Mouse (Mus musculus) v-Abl transformed pro-B cells (cell line): ENCODE data around the gene Ssr1.

Experiments
- in situ Hi-C, 2 experiments: fragments of 400-800 bp; cut with MboI; formaldehyde crosslinking; loops; one replicate each; pipeline ENCODE4 v1.15.1; 2025; ENCODE audit not compliant: unreplicated experiment in 2 of 2

Ssr1 gene

DNA sequence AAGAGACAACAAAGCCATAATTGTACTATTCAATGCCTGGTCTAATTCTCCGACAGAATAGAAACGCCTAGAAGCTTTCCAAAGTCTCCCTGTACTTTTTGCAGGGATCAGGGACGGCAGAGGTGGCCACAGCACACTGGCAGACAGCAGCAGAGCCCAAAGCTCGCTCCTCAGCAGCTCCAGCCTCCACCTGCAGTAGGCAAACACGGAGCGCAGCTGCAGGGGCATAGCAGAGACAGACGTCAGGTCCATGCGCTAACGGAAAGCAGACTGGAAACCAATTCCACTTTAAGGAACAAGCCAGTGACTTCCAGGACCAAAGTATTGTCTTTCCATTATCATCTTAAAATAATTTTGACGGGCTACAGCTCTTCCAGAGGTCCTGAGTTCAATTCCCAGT is 7.9 kb downstream of the Ssr1 start:
- in situ Hi-C loops: loop anchor here (25.0 kb wide), 2 partner anchors 226 to 526 kb away; partner anchors contain the start of gene Snrnp48 (in 2 of the 2)

- in situ Hi-C loops: loop anchor here (25.0 kb wide), 2 partner anchors 231 to 531 kb away; partner anchors contain the start of gene Snrnp48 (in 2 of the 2)
Measured at GRCm38 (mm10) chr13:37981063-37981462, 13.0 kb downstream of the Ssr1 start.

DNA sequence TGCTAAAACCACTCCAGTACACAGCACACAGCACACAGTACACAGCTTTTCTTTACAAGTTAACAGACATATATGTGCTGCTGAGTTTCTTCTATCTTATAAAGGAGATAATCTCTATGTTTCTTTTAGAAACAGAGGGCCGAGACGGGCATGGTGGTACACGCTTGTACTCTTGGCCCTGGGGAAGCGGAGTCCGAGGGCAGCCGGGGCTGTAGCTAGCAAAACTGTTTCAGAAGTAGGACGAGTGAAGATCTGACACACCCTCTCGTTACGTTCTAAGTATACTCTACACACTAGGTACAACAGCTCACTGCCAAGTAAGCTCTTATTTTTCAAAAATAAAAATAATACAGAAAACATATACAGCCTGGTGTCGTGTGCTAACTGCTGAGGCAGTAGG is 13.7 kb downstream of the Ssr1 start:
- in situ Hi-C loops: loop anchor here (25.0 kb wide), 2 partner anchors 232 to 532 kb away; partner anchors contain the start of gene Snrnp48 (in 2 of the 2)

- in situ Hi-C loops: loop anchor here (10.0 to 25.0 kb wide), 3 partner anchors 55 to 533 kb away; partner anchors contain the start of genes Snrnp48 (in 2 of the 2), Cage1 (in 1 of the 2) and Riok1 (in 1 of the 2)
Measured at GRCm38 (mm10) chr13:37979506-37979905, 14.5 kb downstream of the Ssr1 start.

DNA sequence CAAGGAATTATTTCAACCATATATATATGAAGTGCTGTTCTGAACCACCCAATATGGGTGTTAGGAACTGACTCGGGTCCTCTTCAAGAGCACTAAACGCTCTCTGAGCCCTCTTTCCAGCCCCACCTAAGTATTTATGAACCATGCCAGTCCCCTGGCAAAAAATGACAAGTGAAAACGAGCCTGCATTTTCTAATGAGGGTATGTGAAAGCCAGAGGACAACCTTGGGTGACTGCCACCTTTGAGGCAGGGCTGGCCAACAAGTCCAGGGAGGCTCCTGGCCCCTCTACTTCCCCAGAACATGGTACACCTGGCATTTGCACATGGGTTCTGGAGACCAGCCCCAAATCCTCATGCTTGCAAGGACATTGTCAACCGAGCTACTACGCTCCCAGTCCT is 19.3 kb downstream of the Ssr1 start:
- in situ Hi-C loops: loop anchor here (10.0 to 25.0 kb wide), 3 partner anchors 60 to 538 kb away; partner anchors contain the start of genes Snrnp48 (in 2 of the 2), Cage1 (in 1 of the 2) and Riok1 (in 1 of the 2)

GRCm38 (mm10) chr13:37974036-37974435 is 20.0 kb downstream of the Ssr1 start:
- in situ Hi-C loops: loop anchor here in 1 of 2 experiments (10.0 kb wide), 1 partner anchor 61 kb away; the partner anchor contains the start of genes Cage1 and Riok1

- in situ Hi-C loops: loop anchor here in 1 of 2 experiments (10.0 kb wide), 1 partner anchor 64 kb away; the partner anchor contains the start of genes Cage1 and Riok1
Measured at GRCm38 (mm10) chr13:37970887-37971530, 23.0 kb downstream of the Ssr1 start.

DNA sequence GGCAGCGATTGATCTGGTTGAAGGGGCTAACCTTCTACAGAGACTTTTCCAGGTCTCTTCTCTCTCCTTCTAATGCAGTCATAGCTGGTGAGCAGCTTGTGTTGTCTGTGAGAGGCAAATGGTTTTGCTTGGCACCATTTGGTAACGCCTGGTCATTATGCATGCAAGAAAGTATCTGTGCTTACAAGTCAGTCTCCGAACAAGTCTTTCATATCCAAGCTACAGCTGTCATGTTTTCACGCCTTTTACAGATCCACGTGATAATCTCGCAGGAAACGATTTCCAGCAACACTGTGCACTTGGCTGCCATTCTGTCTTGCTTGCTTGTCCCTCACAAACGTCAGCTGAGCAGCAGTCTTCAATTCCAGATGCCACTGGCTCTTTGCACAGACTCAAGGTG is 24.0 kb downstream of the Ssr1 start:
- in situ Hi-C loops: loop anchor here in 1 of 2 experiments (10.0 kb wide), 1 partner anchor 65 kb away; the partner anchor contains the start of genes Cage1 and Riok1

DNA sequence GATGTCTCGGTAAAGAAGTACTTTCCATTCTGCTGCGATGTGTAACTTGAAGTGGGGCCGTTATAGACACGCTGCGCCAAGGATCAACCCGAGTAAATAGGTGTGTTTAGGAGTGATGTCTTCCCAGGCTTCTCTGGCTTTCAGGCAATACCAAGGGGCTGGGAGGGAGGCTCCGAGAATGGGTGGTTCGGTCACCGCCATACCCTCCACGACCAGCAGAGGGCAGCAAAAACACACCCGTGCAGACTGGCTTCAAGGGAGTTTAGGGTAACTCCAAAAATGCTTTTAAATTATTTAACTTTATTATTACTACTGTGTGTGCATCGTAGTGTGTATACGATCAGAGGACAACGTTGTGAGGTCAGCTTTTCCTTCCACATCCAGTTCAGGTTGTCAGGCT is 24.7 kb downstream of the Ssr1 start:
- in situ Hi-C loops: no loop called here

GRCm38 (mm10) chr13:37967565-37967964 is 26.5 kb downstream of the Ssr1 start:
- in situ Hi-C loops: no loop called here

GRCm38 (mm10) chr13:37967052-37967437 is 27.0 kb downstream of the Ssr1 start:
- in situ Hi-C loops: no loop called here

GRCm38 (mm10) chr13:37966256-37967051 is 27.6 kb downstream of the Ssr1 start:
- in situ Hi-C loops: no loop called here

DNA sequence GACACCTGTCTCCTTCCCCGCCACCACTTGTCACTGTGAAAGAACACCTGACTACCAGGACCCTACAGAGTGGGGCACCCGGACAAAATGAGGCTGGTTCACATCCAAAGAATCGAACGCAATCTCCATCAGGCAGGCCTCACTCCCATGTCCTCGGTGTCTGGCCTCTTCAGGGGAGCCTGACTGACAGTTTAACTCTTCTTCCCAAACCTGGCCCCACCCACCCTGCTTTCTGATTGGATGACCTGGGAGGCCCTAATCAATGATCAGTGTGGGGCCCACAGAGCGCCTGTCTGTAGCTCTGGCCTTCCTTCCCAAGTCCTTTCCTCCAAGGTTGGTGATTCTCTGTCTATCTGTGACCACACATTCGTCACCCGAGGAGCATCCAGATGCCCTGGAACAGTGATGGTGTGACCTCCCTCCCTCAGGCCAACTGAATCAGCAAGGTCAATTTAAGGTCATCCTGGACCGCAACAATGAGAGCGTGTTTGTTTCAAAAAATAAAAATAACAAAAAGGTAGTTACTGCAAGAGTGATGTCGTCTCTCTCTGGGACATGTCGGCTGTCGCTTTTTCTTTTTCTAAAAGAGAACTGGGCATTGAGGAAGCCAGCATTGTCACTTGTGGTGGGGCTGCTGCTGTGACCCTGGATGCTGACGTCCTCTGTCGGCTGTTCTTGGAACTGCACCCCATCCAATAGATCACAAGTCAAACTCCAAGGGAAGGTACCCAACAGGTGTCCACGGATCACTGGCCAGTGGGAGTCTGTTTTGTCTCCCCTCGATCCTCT is 28.7 kb downstream of the Ssr1 start:
- in situ Hi-C loops: no loop called here

GRCm38 (mm10) chr13:37964128-37965087 is 29.6 kb downstream of the Ssr1 start:
- in situ Hi-C loops: no loop called here

- in situ Hi-C loops: no loop called here
Measured at GRCm38 (mm10) chr13:37963354-37964007, 30.5 kb downstream of the Ssr1 start.

DNA sequence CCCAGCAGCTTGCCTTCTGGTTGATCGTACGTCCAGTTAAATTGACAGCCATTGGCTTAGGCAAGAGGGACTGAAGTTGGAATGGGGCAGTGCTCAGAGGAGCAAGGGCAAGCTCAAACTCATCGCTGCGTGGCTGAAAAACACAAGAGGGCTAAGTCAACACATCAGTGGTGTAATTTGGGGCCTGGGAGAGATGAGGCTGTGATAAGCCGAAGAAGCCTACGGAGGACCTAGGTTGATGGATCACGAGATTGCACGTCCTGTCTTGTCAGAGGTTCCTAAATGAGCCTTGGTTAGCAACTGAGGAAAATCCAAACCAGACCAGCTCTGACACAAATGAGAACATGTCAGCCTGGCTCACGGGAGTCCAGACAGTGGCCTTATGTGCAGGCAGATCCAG is 31.5 kb downstream of the Ssr1 start:
- in situ Hi-C loops: no loop called here

DNA sequence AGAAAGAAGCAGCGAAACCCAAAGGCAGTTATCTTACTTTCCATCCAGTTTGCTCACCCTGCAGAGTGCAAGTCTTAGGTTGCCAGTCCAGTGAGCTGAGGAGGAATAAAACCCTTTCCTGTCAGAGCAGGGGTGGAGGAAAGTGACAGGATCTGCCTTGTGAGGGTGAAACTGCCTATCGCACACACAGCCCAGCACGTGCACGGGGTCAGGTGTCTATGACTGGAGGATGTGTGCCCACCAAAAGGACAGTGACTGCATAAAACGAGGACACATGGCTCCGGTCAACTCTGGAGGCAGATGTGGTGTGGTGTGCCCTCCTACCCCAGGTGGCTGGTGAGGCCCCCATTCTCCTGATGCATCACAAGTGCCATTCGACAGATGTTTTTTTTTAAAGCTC is 34.1 kb downstream of the Ssr1 start:
- in situ Hi-C loops: no loop called here

DNA sequence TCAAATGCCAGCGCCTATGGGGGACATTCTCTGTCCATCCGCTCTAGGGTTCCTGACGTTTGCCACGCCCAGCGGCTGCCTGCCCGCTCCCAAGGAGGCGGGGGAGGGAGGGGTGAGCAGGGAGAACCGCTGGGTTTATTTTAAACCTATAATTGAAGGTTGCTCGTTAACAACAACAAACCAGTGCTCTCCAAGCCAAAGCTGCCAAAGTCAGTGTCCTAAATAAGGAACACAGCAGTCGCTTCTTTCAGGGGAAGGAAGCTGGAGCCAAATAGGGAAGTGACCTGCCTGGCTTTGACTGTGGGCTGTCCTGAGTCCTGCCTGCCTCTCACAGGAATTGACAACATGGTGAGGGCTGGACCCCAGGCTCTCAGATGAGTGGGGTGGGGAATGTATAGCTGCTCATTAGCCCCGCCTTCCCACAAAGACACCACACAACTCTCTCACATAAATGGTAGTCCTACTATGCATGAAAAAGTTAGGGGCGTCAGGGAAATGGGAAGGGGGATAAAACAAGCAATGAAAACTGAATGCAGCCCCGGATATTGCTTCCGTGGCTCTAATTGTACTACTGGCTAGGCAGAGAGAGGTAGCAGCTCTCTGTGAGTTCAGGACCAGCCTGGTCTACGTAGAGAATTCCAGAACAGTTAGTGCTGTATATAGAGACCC is 34.6 kb downstream of the Ssr1 start:
- in situ Hi-C loops: no loop called here
